Mouse (Mus musculus): ENCODE results near the gene Masp2.

Masp2 gene

GRCm38 (mm10) chr4:148600316-148600715, 2.0 kb upstream of the Masp2 start:
- DNase-seq (ENCODE audit: low spot score in 2 of 2): no peak

GRCm38 (mm10) chr4:148601871-148602270, 483 bp upstream of the Masp2 start:
- DNase-seq (ENCODE audit: low spot score in 2 of 2): no peak

GRCm38 (mm10) chr4:148603376-148604139, 1.2 kb downstream of the Masp2 start:
- peak in 1 of 2 experiments; percentile 36 for DNase-seq (ENCODE audit: low spot score in 2 of 2)

- peak; percentile 68 to 73 for DNase-seq (ENCODE audit: low spot score in 2 of 2)
Observed at GRCm38 (mm10) chr4:148604141-148604540, 1.8 kb downstream of the Masp2 start.

GRCm38 (mm10) chr4:148604541-148605165, 2.3 kb downstream of the Masp2 start:
- DNase-seq (ENCODE audit: low spot score in 2 of 2): peak; percentile 38 to 54

GRCm38 (mm10) chr4:148607758-148608157, 5.4 kb downstream of the Masp2 start:
- peak; percentile 76 to 83 for DNase-seq (ENCODE audit: low spot score in 2 of 2)

- DNase-seq (ENCODE audit: low spot score in 2 of 2): no peak
Observed at GRCm38 (mm10) chr4:148609805-148610204, 7.5 kb downstream of the Masp2 start.

- DNase-seq (ENCODE audit: low spot score in 2 of 2): no peak
Observed at GRCm38 (mm10) chr4:148610631-148611364, 8.4 kb downstream of the Masp2 start.

- no peak for DNase-seq (ENCODE audit: low spot score in 2 of 2)
Observed at GRCm38 (mm10) chr4:148612557-148612956, 10.2 kb downstream of the Masp2 start.

- DNase-seq (ENCODE audit: low spot score in 2 of 2): no peak
Observed at GRCm38 (mm10) chr4:148613738-148614137, 11.4 kb downstream of the Masp2 start.

GRCm38 (mm10) chr4:148619805-148620204, 17.5 kb downstream of the Masp2 start:
- DNase-seq (ENCODE audit: low spot score in 2 of 2): no peak

- no peak for DNase-seq (ENCODE audit: low spot score in 2 of 2)
Observed at GRCm38 (mm10) chr4:148620718-148621117, 18.4 kb downstream of the Masp2 start.

- DNase-seq (ENCODE audit: low spot score in 2 of 2): no peak
Observed at GRCm38 (mm10) chr4:148622485-148622884, 20.1 kb downstream of the Masp2 start.

GRCm38 (mm10) chr4:148623609-148624008, 21.3 kb downstream of the Masp2 start:
- DNase-seq (ENCODE audit: low spot score in 2 of 2): no peak

GRCm38 (mm10) chr4:148625010-148625409, 22.7 kb downstream of the Masp2 start:
- DNase-seq (ENCODE audit: low spot score in 2 of 2): no peak

GRCm38 (mm10) chr4:148625756-148626622, 23.6 kb downstream of the Masp2 start:
- DNase-seq (ENCODE audit: low spot score in 2 of 2): peak in 1 of 2 experiments; percentile 39

GRCm38 (mm10) chr4:148626623-148627185, 24.4 kb downstream of the Masp2 start, which contains the start of gene Tardbp:
Gene Tardbp, minus strand, starts transcription at chr4:148627019.
- DNase-seq (ENCODE audit: low spot score in 2 of 2): peak; percentile 90 to 95

- DNase-seq (ENCODE audit: low spot score in 2 of 2): no peak
Observed at GRCm38 (mm10) chr4:148627246-148627645, 24.9 kb downstream of the Masp2 start.

- no peak for DNase-seq (ENCODE audit: low spot score in 2 of 2)
Observed at GRCm38 (mm10) chr4:148632013-148632692, 29.8 kb downstream of the Masp2 start.

GRCm38 (mm10) chr4:148633395-148634061, 31.2 kb downstream of the Masp2 start:
- no peak for DNase-seq (ENCODE audit: low spot score in 2 of 2)

All from frontal cortex, postnatal 36 days (tissue).